Mouse (Mus musculus): Measurements from ENCODE around the gene Cbx7.

DNA sequence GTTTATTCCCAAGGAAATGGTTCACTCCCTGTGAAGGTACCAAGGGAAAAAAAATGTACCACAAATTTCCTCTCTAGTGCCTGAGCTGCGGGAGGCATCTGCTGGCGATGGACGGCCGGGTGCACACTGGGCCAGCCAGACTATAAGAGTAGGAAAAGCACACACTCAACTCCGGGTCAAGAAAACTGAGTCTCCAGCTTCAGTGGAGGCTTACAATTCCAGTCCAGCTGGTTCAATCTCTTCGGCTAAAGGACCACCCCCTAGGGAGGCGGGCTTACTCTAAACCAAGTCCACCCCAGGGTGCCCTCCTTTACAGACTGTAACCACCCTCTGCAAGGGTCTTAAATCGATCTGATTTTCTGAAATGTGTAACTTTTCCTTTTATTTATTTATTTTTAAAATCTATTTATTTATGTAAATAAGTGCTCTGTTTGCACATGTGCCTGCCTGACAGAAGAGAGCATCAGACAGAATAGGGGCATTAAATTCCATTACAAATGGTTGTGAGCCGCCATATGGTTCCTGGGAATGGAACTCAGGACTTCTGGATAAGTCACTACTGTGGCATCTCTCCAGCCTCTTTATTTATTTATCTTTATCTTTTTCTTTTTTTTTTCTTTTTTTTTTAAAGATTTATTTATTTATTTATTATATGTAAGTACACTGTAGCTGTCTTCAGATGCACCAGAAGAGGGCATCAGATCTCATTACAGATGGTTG, 35.1 kb downstream of the Cbx7 start:
- TF ChIP-seq ZC3H11A (IDR thresholded peaks at IDR 0.05; ENCODE audit: borderline replicate concordance, low read depth, low read length): no peak
- TF ChIP-seq HCFC1 (IDR thresholded peaks at IDR 0.05; ENCODE audit: borderline replicate concordance, insufficient read depth, low read length): no peak
- TF ChIP-seq MAFK (IDR thresholded peaks at IDR 0.05; ENCODE audit: insufficient read depth, low read depth, low read length): no peak
- TF ChIP-seq CHD2 (IDR thresholded peaks at IDR 0.05; ENCODE audit: low read depth, low read length): no peak
- TF ChIP-seq ZNF384 (IDR thresholded peaks at IDR 0.05; ENCODE audit: low read depth, low read length): no peak
